Comparison of ENCODE assay signal across 8 mouse cellular contexts in the genomic region with DNA sequence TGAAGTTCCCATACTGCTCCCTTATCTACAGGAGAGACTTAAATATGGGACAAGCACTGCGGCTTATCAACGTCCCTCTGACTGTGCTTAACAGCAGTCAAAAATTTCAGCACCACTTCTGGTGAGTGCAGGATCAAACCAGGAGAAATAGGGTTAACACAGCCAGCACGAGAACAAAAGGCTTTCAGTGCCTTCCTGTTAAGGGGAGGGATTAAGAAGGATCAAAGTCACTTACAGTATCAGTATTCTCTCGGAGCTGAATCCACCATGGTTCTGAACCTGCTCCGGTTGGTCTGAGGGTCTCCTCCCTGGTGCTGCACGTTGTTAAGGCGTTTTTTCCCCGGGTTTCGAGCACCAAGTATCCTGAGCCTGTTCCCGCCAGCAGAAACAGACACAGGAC. TPM values are rescaled to one million over a fixed set of nuclear protein-coding genes. Genes with fewer than 3 reads are reported as not detected.
DNase-seq lines count a peak whose midpoint lies in the region; ATAC-seq and TF ChIP-seq lines count a peak whose summit lies in the region.
"Not testable (repeated sequence)": the region's sequence is repeated elsewhere in the genome, so short reads cannot be mapped to it uniquely, and the experiment has no call there.

No protein-coding gene starts in this region.

- TF ChIP-seq EP300 in liver, postnatal 0 days (IDR thresholded peaks at IDR 0.05; ENCODE audit: low read depth) = not testable (repeated sequence)

- not testable (repeated sequence) for H3K4me1 ChIP-seq in embryonic facial prominence, embryonic 12.5 days; heart, embryonic 10.5 days; hindbrain, embryonic 16.5 days (ENCODE audit: control insufficient read depth, insufficient read depth, low read depth, low read length); liver, postnatal 0 days (ENCODE audit: insufficient read depth); midbrain, embryonic 13.5 days (replicated peaks); small intestine, adult 2 months (ENCODE audit: control insufficient read depth, insufficient read depth, insufficient read length, low read length)

- intact Hi-C loops in left cerebral cortex, adult 2 months (cut with DNase I) = not testable (repeated sequence)

- WGBS in embryonic facial prominence, embryonic 12.5 days = 16% methylated on average over 10 of the region's 10 CpGs
- WGBS in heart, embryonic 10.5 days = 7% methylated on average over 10 of the region's 10 CpGs
- WGBS in hindbrain, embryonic 16.5 days = 26% methylated on average over 10 of the region's 10 CpGs
- 18% methylated on average over 10 of the region's 10 CpGs for WGBS in liver, postnatal 0 days (ENCODE audit: insufficient replicate concordance)
- 14% methylated on average over 10 of the region's 10 CpGs for WGBS in midbrain, embryonic 13.5 days
- WGBS in small intestine, adult 2 months = 16% methylated on average over 10 of the region's 10 CpGs

- H3K36me3 ChIP-seq in embryonic facial prominence, embryonic 12.5 days; heart, embryonic 10.5 days; hindbrain, embryonic 16.5 days (ENCODE audit: control insufficient read depth, insufficient read depth, low read length); liver, postnatal 0 days (replicated peaks; ENCODE audit: insufficient read depth, low read length); midbrain, embryonic 13.5 days; small intestine, adult 2 months (ENCODE audit: control insufficient read depth, insufficient read depth, low read length): not testable (repeated sequence)

- peak overlapping the region; percentile 26 for H3K4me3 ChIP-seq in embryonic facial prominence, embryonic 12.5 days
- peak overlapping the region; percentile 42 for H3K4me3 ChIP-seq in heart, embryonic 10.5 days
- peak overlapping the region; percentile 21 for H3K4me3 ChIP-seq in hindbrain, embryonic 16.5 days (ENCODE audit: low read length)
- 0 out of 2 replicates have a peak overlapping the region, but pooled peaks have one; percentile 6 for H3K4me3 ChIP-seq in left cerebral cortex, adult 2 months
- H3K4me3 ChIP-seq in liver, postnatal 0 days (ENCODE audit: low read depth, low read length) = peak overlapping the region; percentile 10; the same call in 1 of the 2 replicates
- H3K4me3 ChIP-seq in midbrain, embryonic 13.5 days (replicated peaks) = peak overlapping the region; percentile 24
- H3K4me3 ChIP-seq in small intestine, adult 2 months (ENCODE audit: low read depth, low read length) = peak overlapping the region; percentile 69

- ATAC-seq in embryonic facial prominence, embryonic 12.5 days (ENCODE audit: insufficient number of reproducible peaks, insufficient read depth, low FRiP score, low TSS enrichment); liver, postnatal 0 days: not testable (repeated sequence)
- ATAC-seq in hindbrain, embryonic 16.5 days = peak; percentile 78
- peak; percentile 74 for ATAC-seq in midbrain, embryonic 13.5 days

- H3K4me2 ChIP-seq in embryonic facial prominence, embryonic 12.5 days (replicated peaks) = peak overlapping the region; percentile 44
- H3K4me2 ChIP-seq in hindbrain, embryonic 16.5 days (ENCODE audit: low read length) = peak overlapping the region; percentile 45
- H3K4me2 ChIP-seq in liver, postnatal 0 days (ENCODE audit: low read depth, low read length) = peak overlapping the region; percentile 51
- peak overlapping the region; percentile 47 for H3K4me2 ChIP-seq in midbrain, embryonic 13.5 days (replicated peaks)

- H3K9ac ChIP-seq in embryonic facial prominence, embryonic 12.5 days; hindbrain, embryonic 16.5 days (ENCODE audit: low read depth, low read length); liver, postnatal 0 days (replicated peaks); midbrain, embryonic 13.5 days (replicated peaks): not testable (repeated sequence)

- H3K27ac ChIP-seq in embryonic facial prominence, embryonic 12.5 days; heart, embryonic 10.5 days; hindbrain, embryonic 16.5 days (ENCODE audit: low read depth, low read length); left cerebral cortex, adult 2 months; liver, postnatal 0 days (ENCODE audit: low read depth); midbrain, embryonic 13.5 days: not testable (repeated sequence)
- peak overlapping the region; percentile 87 for H3K27ac ChIP-seq in small intestine, adult 2 months (ENCODE audit: insufficient read depth, low read depth, low read length)

- not testable (repeated sequence) for H3K27me3 ChIP-seq in embryonic facial prominence, embryonic 12.5 days; heart, embryonic 10.5 days (ENCODE audit: insufficient read depth, poor library complexity, severe bottlenecking); hindbrain, embryonic 16.5 days (replicated peaks; ENCODE audit: control insufficient read depth, insufficient read depth, low read length); liver, postnatal 0 days (ENCODE audit: insufficient read depth, low read length); midbrain, embryonic 13.5 days; small intestine, adult 2 months (ENCODE audit: control insufficient read depth, insufficient read depth, low read length)

- not testable (repeated sequence) for TF ChIP-seq CTCF in left cerebral cortex, adult 2 months (IDR thresholded peaks at IDR 0.05); liver, postnatal 0 days (IDR thresholded peaks at IDR 0.05; ENCODE audit: low read depth); small intestine, adult 2 months (IDR thresholded peaks at IDR 0.05; ENCODE audit: extremely low read depth, insufficient read length, insufficient replicate concordance, low read depth, low read length)

- DNase-seq in CD4-positive, CD25-positive, alpha-beta regulatory T cell, adult 2 months (ENCODE audit: low read depth, low spot score) = peak; percentile 21
- not testable (repeated sequence) for DNase-seq in heart, embryonic 10.5 days (ENCODE audit: low spot score); left cerebral cortex, adult 2 months (ENCODE audit: extremely low spot score in 1 of 2, low spot score in 2 of 2); liver, postnatal 0 days

- not testable (repeated sequence) for H3K9me3 ChIP-seq in embryonic facial prominence, embryonic 12.5 days; heart, embryonic 10.5 days; hindbrain, embryonic 16.5 days (ENCODE audit: control insufficient read depth, low read length); liver, postnatal 0 days (ENCODE audit: low read length); midbrain, embryonic 13.5 days

- not testable (repeated sequence) for TF ChIP-seq POLR2A in small intestine, adult 2 months (IDR thresholded peaks at IDR 0.05; ENCODE audit: low read depth, low read length)

RNA-seq across cellular contexts. Expression of a gene that starts 58.4 kb away (rescaled TPM):
- polyA plus RNA-seq in embryonic facial prominence, embryonic 12.5 days (2016; fragmentation: Nextera tagmentation; extraction: Ambion mirVana) = 0.83 and 0.84 TPM in 2 replicates
- 0.35 and 0.39 TPM in 2 replicates for polyA plus RNA-seq in heart, embryonic 10.5 days (2016; fragmentation: Nextera tagmentation; extraction: Ambion mirVana)
- polyA plus RNA-seq in hindbrain, embryonic 16.5 days (2015; fragmentation: Nextera tagmentation; extraction: Ambion mirVana) = 1.2 and 1.6 TPM in 2 replicates
- 1 to 10 TPM; 3.7 to 3.9 TPM for total RNA-seq in left cerebral cortex, adult 2 months (2021)
- polyA plus RNA-seq in liver, postnatal 0 days (2015; fragmentation: Nextera tagmentation; extraction: Ambion mirVana) = 3.8 and 4.5 TPM in 2 replicates
- polyA plus RNA-seq in midbrain, embryonic 13.5 days (2015; fragmentation: Nextera tagmentation; extraction: Ambion mirVana) = 0.70 and 0.74 TPM in 2 replicates
- 0.34 and 1.0 TPM in 2 replicates for polyA plus RNA-seq in small intestine, adult 2 months (2012; rRNA removed)

Comparison
In these comparisons a context has a peak if more than half of its experiments do, and no peak if none do; other contexts are left out.
1. H3K4me3 ChIP-seq: peak in every context shown above with its lines; median percentile 69 in small intestine, adult 2 months; 42 in heart, embryonic 10.5 days; 26 in embryonic facial prominence, embryonic 12.5 days; 24 in midbrain, embryonic 13.5 days; 21 in hindbrain, embryonic 16.5 days; 10 in liver, postnatal 0 days; 6 in left cerebral cortex, adult 2 months.